Mouse (Mus musculus) myocyte (in vitro differentiated cells): Measurements from ENCODE around the gene Olfr316. TPM values are rescaled to one million over a fixed set of nuclear protein-coding genes. Genes with fewer than 3 reads are reported as not detected.

Source experiments
- H3K27me3 ChIP-seq: one replicate; pipeline ENCODE4 v1.6.1; 2011; ENCODE audit not compliant: control insufficient read depth, insufficient read depth, insufficient read length
- H3K36me3 ChIP-seq: one replicate; pipeline ENCODE4 v1.6.1; 2011; ENCODE audit not compliant: control insufficient read depth, insufficient read depth
- H3K4me2 ChIP-seq: one replicate; pipeline ENCODE4 v1.6.1; 2011; ENCODE audit warnings: low read depth, control low read depth
- H3K4me3 ChIP-seq: one replicate; pipeline ENCODE4 v1.5.1; 2011; ENCODE audit warnings: mild to moderate bottlenecking, control low read depth, moderate library complexity
- H3K79me2 ChIP-seq: one replicate; pipeline ENCODE4 v1.6.1; 2011; ENCODE audit not compliant: control insufficient read depth, insufficient read depth
- H3ac ChIP-seq: one replicate; pipeline ENCODE4 v1.6.1; 2011; ENCODE audit not compliant: control insufficient read depth, insufficient read length
- CEBPB ChIP-seq: IDR thresholded peaks from 2 replicates; pipeline ENCODE4 v1.6.1; 2011; ENCODE audit warnings: mild to moderate bottlenecking, moderate library complexity; ENCODE audit not compliant: poor library complexity, insufficient read depth, severe bottlenecking
- E2F4 ChIP-seq: IDR thresholded peaks from one replicate; pipeline ENCODE4 v1.6.1; 2011; ENCODE audit warnings: mild to moderate bottlenecking, control low read depth, moderate library complexity; ENCODE audit not compliant: insufficient read depth
- MAX ChIP-seq: IDR thresholded peaks from one replicate; pipeline ENCODE4 v1.6.1; 2011; ENCODE audit warnings: low read depth, mild to moderate bottlenecking, control low read depth
- MYOD1 ChIP-seq, 3 experiments: IDR thresholded peaks; one replicate each; pipeline ENCODE4 v1.6.1; 2011; ENCODE audit warnings: control low read depth in 2 of 3, low read depth in 2 of 3, mild to moderate bottlenecking in 2 of 3, moderate library complexity in 1 of 3; ENCODE audit not compliant: insufficient read length in 2 of 3, control insufficient read depth in 1 of 3
- MYOG ChIP-seq, 3 experiments: IDR thresholded peaks; one replicate each; pipeline ENCODE4 v1.6.1; 2011; ENCODE audit warnings: control low read depth in 2 of 3, low read depth in 2 of 3, mild to moderate bottlenecking in 2 of 3; ENCODE audit not compliant: insufficient read length in 2 of 3, control insufficient read depth in 1 of 3, insufficient read depth in 1 of 3
- POLR2A ChIP-seq: IDR thresholded peaks from one replicate; pipeline ENCODE4 v1.6.1; 2011; ENCODE audit warnings: low read depth, mild to moderate bottlenecking, control low read depth, moderate library complexity; ENCODE audit not compliant: insufficient read length
- POLR2AphosphoS2 ChIP-seq: IDR thresholded peaks from one replicate; pipeline ENCODE4 v1.6.1; 2011; ENCODE audit warnings: low read depth, control low read depth; ENCODE audit not compliant: insufficient read length
- REST ChIP-seq: IDR thresholded peaks from one replicate; pipeline ENCODE4 v1.6.1; 2011; ENCODE audit warnings: mild to moderate bottlenecking, control low read depth, moderate library complexity; ENCODE audit not compliant: insufficient read depth, insufficient read length
- SRF ChIP-seq: IDR thresholded peaks from one replicate; pipeline ENCODE4 v1.6.1; 2011; ENCODE audit warnings: low read depth; ENCODE audit not compliant: control insufficient read depth, insufficient read length
- TCF12 ChIP-seq: IDR thresholded peaks from one replicate; pipeline ENCODE4 v1.6.1; 2011; ENCODE audit warnings: mild to moderate bottlenecking, control low read depth; ENCODE audit not compliant: poor library complexity, insufficient read depth, severe bottlenecking
- TCF3 ChIP-seq: IDR thresholded peaks from one replicate; pipeline ENCODE4 v1.6.1; 2011; ENCODE audit warnings: low read depth, control low read depth; ENCODE audit not compliant: insufficient read length
- USF1 ChIP-seq: IDR thresholded peaks from one replicate; pipeline ENCODE4 v1.6.1; 2011; ENCODE audit warnings: low read depth, mild to moderate bottlenecking, control low read depth, moderate library complexity
- polyA plus RNA-seq: library from polyadenylated mRNA; unstranded; fragments of >200 nt; fragmentation: generic; extraction: Trizol; gene quantifications from one replicate; pipeline ENCODE4 v1.2.1, GENCODE M21; 2012; ENCODE audit warnings: missing spikeins

The Olfr316 gene
- polyA plus RNA-seq, 1 experiment, result not detected

GRCm38 (mm10) chr11:58790646-58791045 lies 38.1 kb downstream of the Olfr316 start:
- Histone ChIP-seq H3K27me3 (no peaks in the 10 kb centered on the region), H3K79me2 (no peaks in the 10 kb centered on the region), H3K4me3 (no peak overlapping the region), H3ac (no peak overlapping the region), H3K36me3 (no peaks in the 10 kb centered on the region), H3K4me2 (no peak overlapping the region)
- no peak for TF ChIP-seq TCF12
- no peak for TF ChIP-seq POLR2A
- no peak for TF ChIP-seq POLR2AphosphoS2
- TF ChIP-seq USF1, result no peak
- no peak for TF ChIP-seq REST
- TF ChIP-seq MYOD1 (IDR thresholded peaks at IDR 0.05; ENCODE audit: control insufficient read depth in 1 of 3, insufficient read length in 2 of 3, low read depth in 2 of 3), result no peak
- TF ChIP-seq MAX, result no peak

- Histone ChIP-seq H3ac (no peak overlapping the region), H3K36me3 (no peaks in the 10 kb centered on the region), H3K27me3 (no peaks in the 10 kb centered on the region), H3K4me3 (no peak overlapping the region), H3K4me2 (no peak overlapping the region), H3K79me2 (no peaks in the 10 kb centered on the region)
- TF ChIP-seq SRF, result no peak
- TF ChIP-seq CEBPB, result no peak
- no peak for TF ChIP-seq MYOD1 (IDR thresholded peaks at IDR 0.05; ENCODE audit: control insufficient read depth in 1 of 3, insufficient read length in 2 of 3, low read depth in 2 of 3)
- no peak for TF ChIP-seq USF1
- TF ChIP-seq POLR2AphosphoS2, result no peak
- no peak for TF ChIP-seq TCF3
- TF ChIP-seq TCF12, result no peak
- no peak for TF ChIP-seq MAX
Measured at GRCm38 (mm10) chr11:58795856-58796255, 43.3 kb downstream of the Olfr316 start.

DNA sequence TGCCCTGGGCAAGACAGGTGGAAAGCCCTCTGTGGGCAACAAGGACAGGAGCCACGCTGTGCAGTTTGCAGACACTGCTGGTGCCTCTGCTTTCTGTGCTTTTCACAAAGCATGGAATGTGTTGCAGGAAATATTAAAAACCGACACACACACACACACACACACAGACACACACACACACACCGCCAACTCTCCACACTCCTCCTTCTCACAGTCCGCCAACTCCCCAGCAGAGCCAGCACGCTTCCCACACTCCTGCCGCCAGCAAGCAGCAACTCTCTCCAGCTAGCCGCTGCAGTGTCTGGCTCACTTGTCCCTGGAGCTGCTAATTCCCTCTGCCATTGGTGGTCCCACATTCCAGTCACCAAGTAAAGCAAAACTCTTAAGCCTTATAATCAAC lies 44.3 kb downstream of the Olfr316 start:
- H3K27me3 ChIP-seq, result peaks cover 1% of the 10 kb centered on the region
- H3K4me2 ChIP-seq, result no peak overlapping the region
- H3K79me2 ChIP-seq, result no peaks in the 10 kb centered on the region
- TF ChIP-seq POLR2A (no peak), POLR2AphosphoS2 (no peak), MAX (no peak), MYOD1 (IDR thresholded peaks at IDR 0.05; ENCODE audit: control insufficient read depth in 1 of 3, insufficient read length in 2 of 3, low read depth in 2 of 3) (no peak), REST (no peak), TCF12 (no peak), USF1 (no peak), SRF (no peak), MYOG (IDR thresholded peaks at IDR 0.05; ENCODE audit: control insufficient read depth in 1 of 3, insufficient read depth in 1 of 3, insufficient read length in 2 of 3, low read depth in 2 of 3) (no peak), CEBPB (no peak), E2F4 (no peak), TCF3 (no peak)
- H3K4me3 ChIP-seq, result no peak overlapping the region
- no peak overlapping the region for H3ac ChIP-seq
- H3K36me3 ChIP-seq, result no peaks in the 10 kb centered on the region

- H3K79me2 ChIP-seq, result no peaks in the 10 kb centered on the region
- H3K27me3 ChIP-seq, result peaks cover 5% of the 10 kb centered on the region
- TF ChIP-seq MAX (no peak), CEBPB (no peak), POLR2A (no peak), MYOG (IDR thresholded peaks at IDR 0.05; ENCODE audit: control insufficient read depth in 1 of 3, insufficient read depth in 1 of 3, insufficient read length in 2 of 3, low read depth in 2 of 3) (no peak), TCF12 (no peak), E2F4 (no peak), USF1 (no peak), POLR2AphosphoS2 (no peak)
- H3ac ChIP-seq, result no peak overlapping the region
- H3K4me2 ChIP-seq, result no peak overlapping the region
- H3K36me3 ChIP-seq, result no peaks in the 10 kb centered on the region
- no peak overlapping the region for H3K4me3 ChIP-seq
Measured at GRCm38 (mm10) chr11:58799747-58800146, 47.2 kb downstream of the Olfr316 start.

DNA sequence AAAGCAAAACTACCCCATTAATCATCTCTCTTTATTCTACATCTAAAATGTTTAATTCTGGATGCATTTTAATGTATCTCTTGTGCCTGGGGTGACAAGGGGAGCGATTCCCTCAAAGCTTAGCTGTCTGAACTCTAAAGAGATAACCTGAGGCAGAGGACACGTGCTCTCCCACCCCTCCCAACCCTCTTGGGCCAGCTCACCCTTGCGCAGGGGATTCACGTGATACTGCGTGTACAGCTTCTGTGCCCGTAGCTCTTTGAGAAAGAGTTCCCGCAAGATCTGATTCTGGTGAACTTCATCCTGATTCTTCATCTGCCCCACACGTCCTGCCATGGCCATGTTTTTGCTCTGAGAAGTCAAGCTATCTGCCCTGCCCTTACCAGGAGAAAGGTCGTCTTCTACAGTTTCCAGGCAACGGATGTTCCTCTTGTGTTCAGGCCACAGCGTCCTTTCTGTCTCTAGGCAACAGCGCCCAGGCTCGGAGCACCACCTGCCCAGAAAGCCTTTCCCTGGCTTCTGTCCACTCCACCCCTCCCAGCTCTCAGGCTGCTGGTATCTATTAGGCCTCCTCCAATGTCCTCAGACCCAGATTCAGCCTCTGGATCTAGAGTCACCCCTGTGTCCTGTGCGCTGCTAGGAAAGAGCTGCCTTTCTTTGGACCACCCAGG lies 49.2 kb downstream of the Olfr316 start, which contains the start of gene Fam183b:
Gene Fam183b (minus strand): TSS at position 403 of the 671 bp plus-strand sequence.
- H3K4me2 ChIP-seq, result no peak within 1 kb of the TSS
- H3K79me2 ChIP-seq, result no peaks in the 10 kb centered on the region
- peaks cover 5% of the 10 kb centered on the region for H3K27me3 ChIP-seq
- no peak within 1 kb of the TSS for H3K4me3 ChIP-seq
- H3K36me3 ChIP-seq, result no peaks in the 10 kb centered on the region
- H3ac ChIP-seq, result no peak within 1 kb of the TSS
- TF ChIP-seq TCF3 (no peak), POLR2A (no peak), E2F4 (no peak), MAX (no peak), USF1 (no peak), MYOD1 (IDR thresholded peaks at IDR 0.05; ENCODE audit: control insufficient read depth in 1 of 3, insufficient read length in 2 of 3, low read depth in 2 of 3) (no peak), TCF12 (no peak), MYOG (IDR thresholded peaks at IDR 0.05; ENCODE audit: control insufficient read depth in 1 of 3, insufficient read depth in 1 of 3, insufficient read length in 2 of 3, low read depth in 2 of 3) (no peak), CEBPB (no peak), REST (no peak), SRF (no peak), POLR2AphosphoS2 (no peak)
